Mouse (Mus musculus) heart, postnatal 0 days (tissue): ENCODE data around the gene Ptpro. TPM values are rescaled to one million over a fixed set of nuclear protein-coding genes. Genes with fewer than 3 reads are reported as not detected.
"Not testable (repeated sequence)": the region's sequence is repeated elsewhere in the genome, so short reads cannot be mapped to it uniquely, and the experiment has no call there.

Experiments used
- ATAC-seq: fragments of 200-750 bp; cut with Nextera tagmentation; 2 replicates; pipeline ENCODE4 v1.8.0; 2017; ENCODE audit warnings: low read depth, moderate number of reproducible peaks, moderate library complexity; ENCODE audit not compliant: insufficient read depth
- DNase-seq: peaks from one replicate; pipeline ENCODE4 v3.0.0-alpha.2; 2016; ENCODE audit warnings: low spot score
- H3K27ac ChIP-seq: fragments of 300-500 bp; sonication (generic); 2 replicates; pipeline ENCODE4 v1.5.1; 2014; ENCODE audit warnings: low read depth, mild to moderate bottlenecking
- H3K27me3 ChIP-seq: fragments of 300-500 bp; sonication (generic); 2 replicates; pipeline ENCODE4 v1.6.1; 2014; ENCODE audit warnings: low read length, mixed read lengths; ENCODE audit not compliant: control insufficient read depth, insufficient read depth
- H3K36me3 ChIP-seq: fragments of 300-500 bp; sonication (generic); replicated peaks from 2 replicates; pipeline ENCODE4 v1.6.1; 2014; ENCODE audit warnings: low read length, mixed read lengths; ENCODE audit not compliant: control insufficient read depth, insufficient read depth
- H3K4me1 ChIP-seq: fragments of 300-500 bp; sonication (generic); 2 replicates; pipeline ENCODE4 v1.6.1; 2014; ENCODE audit warnings: antibody characterized with exemption; ENCODE audit not compliant: control insufficient read depth, insufficient read depth
- H3K4me2 ChIP-seq: fragments of 300-500 bp; sonication (generic); 2 replicates; pipeline ENCODE4 v1.6.1; 2014; ENCODE audit warnings: low read depth, mild to moderate bottlenecking, low read length, moderate library complexity
- H3K4me3 ChIP-seq: fragments of 300-500 bp; sonication (generic); 2 replicates; pipeline ENCODE4 v1.5.1; 2014; ENCODE audit warnings: low read depth, low read length
- H3K9ac ChIP-seq: fragments of 300-500 bp; sonication (generic); replicated peaks from 2 replicates; pipeline ENCODE4 v1.6.1; 2014; ENCODE audit warnings: low read depth, low read length, mixed read lengths
- H3K9me3 ChIP-seq: fragments of 300-500 bp; sonication (generic); replicated peaks from 2 replicates; pipeline ENCODE4 v1.6.1; 2016; ENCODE audit warnings: low read length; ENCODE audit not compliant: control insufficient read depth
- CTCF ChIP-seq: IDR thresholded peaks from 2 replicates; pipeline ENCODE4 v1.5.1; 2016; ENCODE audit warnings: antibody characterized with exemption, control low read depth, low read depth
- EP300 ChIP-seq: IDR thresholded peaks from 2 replicates; pipeline ENCODE4 v1.6.1; 2016; ENCODE audit warnings: antibody characterized with exemption, low read depth
- WGBS: fragments of 180-500 bp; shearing (Covaris S2); extraction: QIAGEN DNeasy Blood & Tissue Kit; methylation state at CpG from one replicate; pipeline ENCODE4 v1.1.7; 2014; 5-methylcytosine and 5-hydroxymethylcytosine counted together
- polyA plus RNA-seq: library from polyadenylated mRNA; unstranded; fragments of >200 nt; fragmentation: Nextera tagmentation; extraction: Ambion mirVana; gene quantifications from 2 replicates; pipeline ENCODE4 v1.2.1, GENCODE M21; 2015
- total RNA-seq: library from RNA; depleted of rRNA; stranded (reverse); fragments of >200 nt; gene quantifications from 2 replicates; pipeline ENCODE4 v1.2.3, GENCODE M21; 2014; ENCODE audit warnings: low replicate concordance

Ptpro gene
- total and polyA plus RNA-seq, 2 experiments from 2014 or later = 2.3 to 3.6 TPM

DNA sequence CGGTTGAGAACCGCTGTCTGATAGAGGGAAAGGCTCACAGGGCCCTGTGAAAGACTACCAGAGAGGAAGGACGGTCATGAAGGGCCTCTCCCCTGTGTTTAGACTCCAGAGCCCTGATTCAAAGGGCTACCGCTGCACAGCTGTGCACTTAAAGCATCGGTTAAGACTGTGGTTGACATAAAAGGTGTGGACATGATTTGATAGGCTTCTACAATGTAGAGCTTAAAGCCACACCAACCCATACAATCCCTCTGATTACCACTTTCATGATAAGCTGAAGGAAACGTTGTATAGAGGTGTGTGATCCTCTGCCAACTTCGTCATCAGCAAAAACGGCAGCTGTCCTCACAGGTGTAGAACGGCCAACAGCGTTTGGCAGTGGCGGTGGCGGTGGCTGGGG is 191.0 kb downstream of the Ptpro start:
- Histone ChIP-seq H3K36me3 (no peaks in the 10 kb centered on the region), H3K27me3 (no peaks in the 10 kb centered on the region), H3K27ac (no peak overlapping the region), H3K9me3 (no peaks in the 10 kb centered on the region), H3K4me2 (no peak overlapping the region), H3K4me1 (no peaks in the 10 kb centered on the region), H3K9ac (no peak overlapping the region), H3K4me3 (no peak overlapping the region)
- no peak for ATAC-seq
- WGBS = 74% methylated on average over 12 of the region's 12 CpGs
- TF ChIP-seq CTCF (no peak), EP300 (no peak)
- no peak for DNase-seq

DNA sequence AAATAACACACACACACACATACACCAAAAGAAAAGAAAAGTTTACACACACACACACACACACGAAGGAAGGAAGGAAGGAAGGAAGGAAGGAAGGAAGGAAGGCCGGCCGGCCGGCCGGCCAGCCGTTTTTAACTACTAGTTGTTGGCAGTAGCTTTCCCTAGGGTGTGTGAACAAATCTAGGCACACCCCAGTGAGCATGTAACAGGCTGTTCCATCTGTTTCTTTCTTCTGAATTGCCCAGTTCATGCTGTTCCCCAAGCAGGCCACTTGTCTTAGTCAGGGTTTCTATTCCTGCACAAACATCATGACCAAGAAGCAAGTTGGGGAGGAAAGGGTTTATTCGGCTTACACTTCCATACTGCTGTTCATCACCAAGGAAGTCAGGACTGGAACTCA is 194.0 kb downstream of the Ptpro start:
- H3K27ac ChIP-seq, H3K4me1 ChIP-seq, H3K4me2 ChIP-seq, H3K9ac ChIP-seq, DNase-seq, H3K27me3 ChIP-seq, H3K9me3 ChIP-seq, H3K4me3 ChIP-seq, H3K36me3 ChIP-seq, ATAC-seq: not testable (repeated sequence)
- WGBS = 63% methylated on average over 6 of the region's 7 CpGs

DNA sequence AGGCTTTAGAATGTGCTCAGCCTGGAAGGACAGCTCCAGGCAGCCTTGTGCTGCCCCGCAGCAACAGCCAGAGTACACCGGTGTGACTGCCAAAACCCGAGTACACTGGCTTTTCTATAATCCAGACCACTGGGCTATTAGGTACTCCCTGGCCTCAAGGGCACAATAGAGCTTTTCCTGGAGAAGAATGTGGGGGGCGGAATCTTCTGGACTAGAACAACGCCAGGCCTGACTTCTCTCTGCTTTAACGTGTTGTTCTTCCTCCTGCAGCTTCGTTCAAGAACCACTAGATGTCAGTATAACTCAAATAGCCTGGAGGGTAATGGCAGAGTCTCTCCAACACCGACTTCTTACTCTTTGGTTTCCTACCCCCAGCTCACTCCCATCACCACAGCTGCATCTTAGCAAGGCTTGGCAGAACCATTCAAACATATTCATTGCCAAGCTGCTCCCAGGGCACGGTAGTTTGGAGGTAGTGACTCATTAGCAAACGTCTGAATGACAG is 203.5 kb downstream of the Ptpro start:
- peak; percentile 95 for DNase-seq
- Histone ChIP-seq H3K4me1 (peaks cover 23% of the 10 kb centered on the region), H3K4me2 (peak overlapping the region; percentile 37), H3K27me3 (no peaks in the 10 kb centered on the region), H3K4me3 (no peak overlapping the region; the same call in 1 of the 2 replicates), H3K27ac (no peak overlapping the region; the same call in 1 of the 2 replicates), H3K9ac (no peak overlapping the region; the same call in 1 of the 2 replicates), H3K36me3 (no peaks in the 10 kb centered on the region), H3K9me3 (no peaks in the 10 kb centered on the region)
- 10% methylated on average over 10 of the region's 10 CpGs for WGBS
- no peak for TF ChIP-seq EP300
- peak; percentile 96 for TF ChIP-seq CTCF
- peak; percentile 88 for ATAC-seq

DNA sequence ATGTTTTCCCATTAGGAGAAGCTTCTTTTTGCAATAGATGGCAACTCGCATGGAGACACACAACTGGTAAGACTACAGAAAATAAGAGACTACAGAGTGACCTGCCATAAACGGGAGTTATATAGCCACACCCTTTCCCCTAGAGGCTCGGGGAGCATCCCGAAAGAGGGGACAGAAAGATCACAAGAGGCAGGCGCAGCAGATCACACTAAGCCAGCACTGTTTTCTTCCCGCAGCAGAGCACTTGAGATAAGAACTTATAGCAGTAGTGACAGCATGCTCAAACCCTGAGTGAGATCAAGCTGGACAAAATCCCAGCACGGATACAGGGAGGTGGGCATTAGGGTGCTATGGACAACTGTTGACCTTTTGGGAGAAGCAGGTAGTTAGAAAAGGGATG is 203.9 kb downstream of the Ptpro start:
- peak; percentile 40 for ATAC-seq

DNA sequence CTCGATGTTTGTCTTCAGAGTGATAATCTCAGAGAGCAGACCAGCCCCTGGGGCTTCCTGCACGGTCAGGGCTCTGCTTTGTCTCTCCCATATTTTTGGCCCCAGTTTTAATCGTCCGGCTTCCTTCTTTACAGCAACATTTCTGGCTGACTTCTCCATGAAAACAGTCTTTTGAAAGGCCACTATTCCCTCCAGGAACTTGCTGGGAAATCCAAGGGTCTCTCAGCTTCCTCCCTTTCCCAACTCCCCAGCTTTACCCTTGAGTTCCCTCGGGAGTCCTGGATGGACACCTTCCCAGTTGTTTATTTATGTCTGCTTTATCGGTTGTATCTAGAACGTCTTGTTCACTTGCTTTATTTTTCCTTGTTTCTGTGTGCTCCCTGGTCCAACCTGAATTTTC is 205.1 kb downstream of the Ptpro start:
- Histone ChIP-seq H3K4me1 (peaks cover 23% of the 10 kb centered on the region), H3K9ac (no peak overlapping the region), H3K27me3 (no peaks in the 10 kb centered on the region), H3K27ac (peak overlapping the region; percentile 64), H3K9me3 (no peaks in the 10 kb centered on the region), H3K4me3 (no peak overlapping the region), H3K4me2 (no peak overlapping the region), H3K36me3 (no peaks in the 10 kb centered on the region)
- no peak for DNase-seq
- TF ChIP-seq CTCF (no peak), EP300 (0 out of 2 replicates have a peak, but pooled peaks have one; percentile 37)
- no peak for ATAC-seq
- 20% methylated on average over 7 of the region's 7 CpGs for WGBS

More for the DNA sequence above, 203.9 kb downstream of the Ptpro start:
- 14% methylated on average over 7 of the region's 7 CpGs for WGBS
- DNase-seq = no peak
- peaks cover 23% of the 10 kb centered on the region for H3K4me1 ChIP-seq
- no peaks in the 10 kb centered on the region for H3K27me3 ChIP-seq
- H3K27ac ChIP-seq = no peak overlapping the region; the same call in 1 of the 2 replicates
- TF ChIP-seq CTCF (no peak), EP300 (no peak)
- H3K36me3 ChIP-seq = no peaks in the 10 kb centered on the region
- H3K9ac ChIP-seq = no peak overlapping the region
- H3K4me3 ChIP-seq = no peak overlapping the region; the same call in 1 of the 2 replicates
- H3K9me3 ChIP-seq = no peaks in the 10 kb centered on the region
- peak overlapping the region; percentile 37 for H3K4me2 ChIP-seq

DNA sequence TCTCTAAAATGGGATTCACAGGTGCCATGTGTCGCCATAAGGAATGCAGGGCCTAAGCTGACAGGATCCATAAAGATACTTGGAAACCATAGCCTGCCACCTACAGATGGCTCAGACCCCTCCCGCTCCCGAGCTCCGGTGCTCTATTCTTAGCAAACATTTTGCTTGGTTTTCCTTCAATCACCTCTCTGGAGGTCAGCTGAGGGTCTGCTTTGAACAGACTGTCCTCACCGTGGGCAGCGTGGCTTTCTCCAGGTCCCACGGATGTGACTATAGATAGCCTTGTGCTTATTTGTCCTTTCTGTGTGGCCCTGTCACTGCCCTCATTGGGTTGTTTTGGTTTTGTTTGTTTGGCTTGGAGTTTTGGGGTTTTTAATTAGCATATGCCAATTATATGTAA is 206.0 kb downstream of the Ptpro start:
- ATAC-seq (no peak), DNase-seq (no peak)
- H3K4me1 ChIP-seq = peaks cover 23% of the 10 kb centered on the region
- no peak overlapping the region for H3K9ac ChIP-seq
- no peak overlapping the region for H3K4me2 ChIP-seq
- WGBS = 43% methylated on average over 7 of the region's 7 CpGs
- TF ChIP-seq EP300 = no peak
- TF ChIP-seq CTCF = no peak
- 0 out of 2 replicates have a peak overlapping the region, but pooled peaks have one; percentile 64 for H3K27ac ChIP-seq
- no peaks in the 10 kb centered on the region for H3K36me3 ChIP-seq
- H3K27me3 ChIP-seq = no peaks in the 10 kb centered on the region
- H3K4me3 ChIP-seq = no peak overlapping the region
- no peaks in the 10 kb centered on the region for H3K9me3 ChIP-seq
